Mouse (Mus musculus) embryonic fibroblast, embryonic 13.5 days (primary cell): ENCODE results near the gene Madcam1. TPM values are rescaled to one million over a fixed set of nuclear protein-coding genes. Genes with fewer than 3 reads are reported as not detected.

Experiments used
- H3K27ac ChIP-seq: 2 replicates; pipeline ENCODE4 v1.5.1; 2012; ENCODE audit warnings: low read length, control low read depth, inconsistent platforms; ENCODE audit not compliant: insufficient read depth
- H3K4me1 ChIP-seq: 2 replicates; pipeline ENCODE4 v1.6.1; 2011; ENCODE audit warnings: low read length; ENCODE audit not compliant: control insufficient read depth, insufficient read depth
- H3K4me3 ChIP-seq: 2 replicates; pipeline ENCODE4 v1.5.1; 2011; ENCODE audit warnings: mild to moderate bottlenecking, control low read depth, low read length; ENCODE audit not compliant: insufficient read depth
- CTCF ChIP-seq: IDR thresholded peaks from 2 replicates; pipeline ENCODE4 v1.5.1; 2011; ENCODE audit warnings: mild to moderate bottlenecking, control low read depth, low read length, moderate library complexity, borderline replicate concordance; ENCODE audit not compliant: insufficient read depth
- POLR2A ChIP-seq: IDR thresholded peaks from 2 replicates; pipeline ENCODE4 v1.6.1; 2011; ENCODE audit warnings: low read depth, mild to moderate bottlenecking, control low read depth, low read length, moderate library complexity
- polyA plus RNA-seq: library from polyadenylated mRNA; stranded (reverse); fragments of >200 nt; gene quantifications from 2 replicates; pipeline ENCODE4 v1.2.4, GENCODE M21; 2011; ENCODE audit warnings: low read depth; ENCODE audit not compliant: missing spikeins, insufficient read length

The Madcam1 gene
- polyA plus RNA-seq, 1 experiment: not detected

DNA sequence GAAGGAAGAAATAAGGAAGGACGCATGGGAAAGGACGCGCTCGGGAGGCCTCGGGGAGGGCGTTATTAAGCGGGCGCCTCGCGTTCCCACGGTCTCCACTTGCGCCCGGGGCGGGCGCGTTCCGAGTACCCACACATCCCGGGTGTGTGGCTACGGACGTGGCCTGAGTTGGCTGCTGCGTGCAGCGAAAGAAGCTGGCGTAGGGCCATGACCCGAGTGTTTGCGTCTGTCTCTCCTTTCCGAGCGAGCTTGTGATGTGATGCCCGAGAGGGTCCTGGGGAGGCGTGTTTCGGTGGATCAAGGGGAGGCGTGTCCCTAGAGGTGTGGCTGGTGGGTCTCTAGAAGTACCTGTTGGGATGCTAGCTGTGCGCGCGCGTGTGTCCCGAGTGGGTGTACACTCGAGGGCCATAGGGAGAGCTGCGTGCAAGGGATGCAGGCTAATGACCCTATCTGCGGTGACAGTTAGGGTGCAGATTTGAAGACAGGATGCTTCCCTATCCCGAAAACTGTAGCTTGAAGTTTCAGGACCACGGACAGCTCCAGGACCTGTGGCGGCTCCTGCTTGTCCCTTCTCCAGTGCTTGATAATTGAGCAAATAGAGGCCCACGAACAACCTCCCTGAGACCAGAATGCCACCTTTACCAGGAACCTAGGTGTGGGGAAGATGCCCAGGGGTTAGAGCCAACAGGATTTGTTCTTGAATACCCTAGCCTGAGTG is 53.4 kb downstream of the Madcam1 start:
- H3K4me1 ChIP-seq: no peaks in the 10 kb centered on the region
- no peak overlapping the region for H3K4me3 ChIP-seq
- TF ChIP-seq POLR2A: no peak
- no peak for TF ChIP-seq CTCF
- no peak overlapping the region for H3K27ac ChIP-seq

Other genes with a start within 250 kb of the Madcam1 start
- gene Vmn2r83, start 195.8 kb upstream of the Madcam1 start, polyA plus RNA-seq: not detected in 2 replicates
- 23.5 and 39.4 TPM in 2 replicates for gene Plpp2, start 130.8 kb upstream of the Madcam1 start, polyA plus RNA-seq
- gene Mier2, start 109.4 kb upstream of the Madcam1 start, polyA plus RNA-seq: 24.7 and 33.6 TPM in 2 replicates
- gene Theg, start 77.2 kb upstream of the Madcam1 start, polyA plus RNA-seq: not detected in 2 replicates
- 0.19 TPM in 1 of 2 replicates, not detected in the other for gene C2cd4c, start 50.5 kb upstream of the Madcam1 start, polyA plus RNA-seq
- gene Shc2, start 26.6 kb upstream of the Madcam1 start, polyA plus RNA-seq: 15.0 and 18.7 TPM in 2 replicates
- not detected in 2 replicates for gene Odf3l2, start 18.8 kb upstream of the Madcam1 start, polyA plus RNA-seq
- 15.5 and 16.0 TPM in 2 replicates for gene Tpgs1, start 4.8 kb downstream of the Madcam1 start, polyA plus RNA-seq
- 117 and 149 TPM in 2 replicates for gene Cdc34, start 17.6 kb downstream of the Madcam1 start, polyA plus RNA-seq
- 0.65 TPM in 1 of 2 replicates, not detected in the other for gene Gzmm, start 24.5 kb downstream of the Madcam1 start, polyA plus RNA-seq
- 766 and 774 TPM in 2 replicates for gene Bsg, start 39.9 kb downstream of the Madcam1 start, polyA plus RNA-seq
- gene Hcn2, start 52.1 kb downstream of the Madcam1 start, polyA plus RNA-seq: 0.91 and 1.9 TPM in 2 replicates
- gene Polrmt, start 82.0 kb downstream of the Madcam1 start, polyA plus RNA-seq: 14.9 TPM in 2 replicates
- gene Fgf22, start 90.5 kb downstream of the Madcam1 start, polyA plus RNA-seq: 0.23 TPM in 1 of 2 replicates, not detected in the other
- gene Rnf126, start 102.4 kb downstream of the Madcam1 start, polyA plus RNA-seq: 38.4 and 39.5 TPM in 2 replicates
- 21.9 and 42.7 TPM in 2 replicates for gene Fstl3, start 112.7 kb downstream of the Madcam1 start, polyA plus RNA-seq
- not detected in 2 replicates for gene Prss57, start 126.4 kb downstream of the Madcam1 start, polyA plus RNA-seq
- 45.2 and 54.0 TPM in 2 replicates for gene Palm, start 129.0 kb downstream of the Madcam1 start, polyA plus RNA-seq
- gene Misp, start 156.4 kb downstream of the Madcam1 start, polyA plus RNA-seq: not detected in 2 replicates
- gene Ptbp1, start 189.9 kb downstream of the Madcam1 start, polyA plus RNA-seq: 351 and 422 TPM in 2 replicates
- gene Prtn3, start 209.9 kb downstream of the Madcam1 start, polyA plus RNA-seq: not detected in 2 replicates
- 3.1 and 4.9 TPM in 2 replicates for gene Plppr3, start 210.1 kb downstream of the Madcam1 start, polyA plus RNA-seq
- not detected in 2 replicates for gene Elane, start 221.7 kb downstream of the Madcam1 start, polyA plus RNA-seq
- not detected in 2 replicates for gene Cfd, start 226.3 kb downstream of the Madcam1 start, polyA plus RNA-seq
- gene Med16, start 244.4 kb downstream of the Madcam1 start, polyA plus RNA-seq: 15.2 and 16.1 TPM in 2 replicates
- not detected in 2 replicates for gene Gm26602, start 246.3 kb downstream of the Madcam1 start, polyA plus RNA-seq